Mouse (Mus musculus) megakaryocyte, adult 5-6 weeks (primary cell): ENCODE data around the gene Anks1. TPM values are rescaled to one million over a fixed set of nuclear protein-coding genes. Genes with fewer than 3 reads are reported as not detected.
A peak's percentile ranks its signal among the peaks of the same experiment; 100 is the strongest.

ENCODE experiments used
- ATAC-seq: 2 replicates; pipeline ENCODE4 v1.8.0; 2016; ENCODE audit warnings: mild to moderate bottlenecking, inconsistent platforms; ENCODE audit not compliant: poor library complexity, severe bottlenecking
- total RNA-seq, 2 experiments: library from RNA; stranded (forward) in 1 of 2; stranded (reverse) in 1 of 2; fragments of 153-499, 151-499 nt in 1 of 2; fragments of 221-1000, 200-1000 nt in 1 of 2; gene quantifications; 2 replicates each; pipeline versions ENCODE4 v1.2.3 to v1.2.4; 2015 to 2017

Anks1 gene
- total RNA-seq (2015) (17.9 and 25.9 TPM in 2 replicates), total RNA-seq (2017) (22.6 and 23.6 TPM in 2 replicates)

DNA sequence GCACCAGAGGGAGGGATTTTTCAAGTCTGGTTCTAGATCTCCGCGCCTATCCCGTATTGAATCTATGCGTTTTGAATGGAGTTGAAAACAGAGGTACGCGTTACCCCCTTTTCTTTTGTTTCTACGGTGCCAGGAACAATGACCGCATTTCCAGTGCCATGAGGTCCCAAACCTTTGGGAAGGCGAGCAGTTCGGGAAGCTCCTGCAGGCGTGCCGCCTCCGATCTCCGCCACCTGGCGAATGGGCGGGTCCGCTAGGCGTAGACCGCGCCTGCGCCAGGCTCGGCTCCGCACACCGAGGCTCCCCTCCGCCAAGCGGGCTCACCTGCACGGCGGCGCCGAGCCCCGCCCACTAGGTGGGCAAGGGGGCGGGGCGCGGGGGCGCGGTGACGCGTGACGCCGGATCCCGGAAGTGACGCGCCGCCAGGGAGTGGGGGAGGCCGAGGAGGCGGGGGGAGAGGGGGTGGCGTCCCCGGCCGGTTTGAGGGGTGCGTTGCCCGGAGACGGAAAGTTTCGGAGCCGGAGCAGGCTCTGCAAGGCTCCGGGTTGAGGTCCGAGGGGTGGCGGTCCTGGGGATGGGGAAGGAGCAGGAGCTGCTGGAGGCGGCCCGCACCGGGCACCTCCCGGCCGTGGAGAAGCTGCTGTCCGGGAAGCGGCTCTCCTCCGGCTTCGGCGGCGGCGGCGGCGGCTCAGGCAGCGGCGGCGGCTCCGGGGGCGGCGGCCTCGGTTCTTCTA, at the start of gene Anks1:
Gene Anks1 (plus strand): TSS at position 419 of the 734 bp plus-strand sequence.
- peak; percentile 74 for ATAC-seq

DNA sequence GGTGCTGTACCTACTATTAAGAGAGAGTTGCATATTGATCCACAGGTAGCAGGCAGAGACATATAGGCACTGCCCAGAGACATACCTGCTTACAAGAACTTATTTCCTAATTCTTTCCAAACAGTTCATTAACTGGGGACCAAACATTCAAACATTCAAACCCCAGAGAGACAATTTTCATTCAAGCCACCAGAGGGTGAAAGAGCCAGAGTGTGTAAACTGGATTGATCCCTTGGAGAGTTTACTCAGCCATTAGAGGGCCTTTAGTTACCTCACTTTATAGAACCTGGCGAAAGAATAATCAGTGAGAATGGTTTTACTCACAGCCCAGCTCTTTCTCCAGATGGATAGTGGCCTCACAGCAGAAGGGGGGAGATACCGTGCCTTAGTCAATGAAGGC, 43.6 kb upstream of the Anks1 start:
- ATAC-seq, result no peak

DNA sequence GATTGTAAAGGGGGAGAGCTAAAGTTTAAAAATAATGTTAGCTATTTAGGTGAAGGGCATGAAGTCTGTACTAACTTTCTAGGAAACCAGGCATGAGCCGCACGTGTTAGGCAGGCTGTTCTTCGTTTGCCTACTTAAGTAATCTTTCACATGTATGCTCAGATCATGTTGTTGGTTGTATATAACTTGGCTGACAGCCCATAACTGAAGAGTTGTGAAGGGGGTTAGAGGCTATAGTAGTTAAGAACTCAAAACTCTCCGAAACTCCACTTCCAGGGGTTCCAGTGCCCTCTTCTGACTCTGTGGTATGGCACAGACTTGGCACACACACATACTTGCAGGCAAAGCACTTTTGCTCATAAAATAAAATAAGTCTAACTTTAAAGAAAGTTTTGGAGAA, 42.4 kb upstream of the Anks1 start:
- ATAC-seq, result no peak

DNA sequence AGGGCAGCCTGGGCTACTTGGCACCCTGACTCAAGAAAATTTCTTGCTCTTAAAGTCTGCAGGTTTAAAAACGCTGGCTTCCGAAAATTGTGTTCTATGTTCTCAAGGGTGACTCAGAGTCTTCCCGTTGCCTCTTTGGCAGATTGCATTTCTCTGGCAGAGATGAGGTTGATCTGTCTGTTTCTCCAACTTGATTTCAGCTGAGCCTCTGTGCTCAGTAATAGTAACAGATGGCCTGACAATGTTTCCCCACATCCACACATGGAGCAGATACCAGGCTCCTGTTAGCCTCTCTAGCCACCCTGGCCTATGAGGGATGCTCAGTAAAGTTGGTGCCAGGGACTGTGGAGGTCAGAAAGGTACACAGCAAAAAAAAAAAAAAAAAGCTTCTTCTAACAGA, 37.3 kb upstream of the Anks1 start:
- no peak for ATAC-seq

DNA sequence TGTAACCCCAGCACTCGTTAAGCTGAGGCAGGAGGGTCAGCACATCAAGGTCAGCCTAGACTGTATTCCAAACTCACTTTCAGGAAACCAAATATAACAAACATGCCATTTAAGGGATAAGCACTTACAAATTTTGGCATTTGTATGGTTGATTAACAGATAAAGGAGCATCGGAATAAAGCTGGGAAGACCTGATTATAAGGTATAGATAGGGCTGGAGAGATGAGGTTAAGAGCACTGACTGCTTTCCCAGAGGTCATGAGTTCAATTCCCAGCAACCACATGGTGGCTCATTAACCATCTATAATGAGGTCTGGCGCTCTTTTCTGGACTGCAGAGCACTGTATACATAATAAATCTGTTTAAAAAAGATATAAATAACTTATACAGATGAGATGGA, 35.5 kb upstream of the Anks1 start:
- ATAC-seq, result no peak

DNA sequence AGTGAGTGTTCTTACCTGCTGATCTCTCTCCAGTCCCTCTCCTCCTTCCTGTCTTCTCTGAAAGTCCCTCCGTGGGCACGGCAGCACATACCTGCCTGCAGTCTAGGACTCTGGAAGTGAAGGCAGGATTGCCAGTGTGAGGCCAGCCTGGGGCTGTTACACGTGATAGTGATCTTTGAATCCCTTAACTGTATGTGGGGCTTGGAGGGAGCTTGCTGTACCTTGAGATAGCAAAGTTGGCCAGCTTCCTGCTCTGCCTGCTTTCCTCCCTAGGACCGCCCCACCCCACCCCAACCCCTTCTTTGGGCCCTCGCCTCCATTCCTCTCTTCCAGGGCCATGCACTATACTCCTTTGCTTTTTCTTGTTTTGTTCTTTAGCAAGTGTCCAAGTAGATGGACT, 34.6 kb upstream of the Anks1 start:
- ATAC-seq, result no peak

DNA sequence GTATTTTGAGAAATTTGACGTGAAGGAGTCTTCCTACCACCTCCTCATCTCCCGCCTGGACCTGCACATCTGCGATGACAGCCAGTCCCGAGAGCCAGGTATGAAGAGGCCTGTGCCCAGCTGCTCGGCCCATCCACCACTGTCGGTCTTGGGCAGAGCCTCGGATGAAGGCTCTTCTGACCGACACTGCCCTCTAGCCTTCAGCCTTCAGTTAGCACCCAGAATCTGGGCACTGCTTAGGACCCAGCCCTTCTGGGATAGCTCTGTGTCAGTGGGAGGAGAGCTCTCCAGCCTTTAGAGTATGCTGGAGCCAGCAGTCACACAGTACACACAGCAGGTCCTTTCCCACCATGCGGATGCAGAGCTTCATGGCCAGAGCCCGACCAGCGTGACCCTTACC, 27.6 kb upstream of the Anks1 start:
- ATAC-seq, result no peak

DNA sequence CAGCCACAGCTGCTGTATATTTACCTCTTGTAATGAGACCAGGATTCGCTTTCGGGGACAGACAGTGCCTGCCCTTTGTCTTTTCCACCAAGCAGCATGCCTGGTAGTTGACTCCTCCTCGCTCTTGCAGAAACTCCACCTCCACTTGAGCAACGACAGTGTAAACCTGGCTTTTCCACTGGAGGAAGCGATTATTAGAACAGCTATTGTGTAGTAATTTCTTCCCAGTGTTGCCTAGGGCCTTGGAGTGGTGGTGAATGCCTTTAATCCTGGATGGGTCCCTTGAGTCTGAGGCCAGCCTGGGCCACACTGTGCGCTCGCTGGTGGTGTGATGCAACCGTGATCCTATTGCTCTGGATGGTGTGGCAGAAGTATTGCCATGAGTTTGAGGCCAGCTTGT, 26.0 kb upstream of the Anks1 start:
- ATAC-seq, result no peak

DNA sequence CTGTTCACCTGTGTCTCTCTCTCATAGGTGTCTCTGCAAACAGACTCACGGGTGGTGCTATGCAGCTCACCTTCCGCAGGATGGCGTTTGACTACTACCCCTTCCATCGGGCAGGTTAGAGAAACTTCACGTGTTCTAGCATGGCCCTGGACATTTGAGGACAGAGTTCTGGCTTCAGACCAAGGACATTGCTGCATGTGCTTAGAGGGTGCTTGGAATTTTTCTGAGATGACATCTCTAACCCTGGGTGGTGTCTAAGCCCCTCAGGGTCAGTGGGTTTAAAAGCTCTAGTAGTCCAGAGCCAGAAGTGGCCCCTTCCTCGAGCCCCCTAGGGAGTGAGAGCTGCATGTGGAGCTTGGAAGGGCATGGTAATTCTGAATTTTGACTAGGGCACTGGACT, 25.1 kb upstream of the Anks1 start:
- no peak for ATAC-seq

DNA sequence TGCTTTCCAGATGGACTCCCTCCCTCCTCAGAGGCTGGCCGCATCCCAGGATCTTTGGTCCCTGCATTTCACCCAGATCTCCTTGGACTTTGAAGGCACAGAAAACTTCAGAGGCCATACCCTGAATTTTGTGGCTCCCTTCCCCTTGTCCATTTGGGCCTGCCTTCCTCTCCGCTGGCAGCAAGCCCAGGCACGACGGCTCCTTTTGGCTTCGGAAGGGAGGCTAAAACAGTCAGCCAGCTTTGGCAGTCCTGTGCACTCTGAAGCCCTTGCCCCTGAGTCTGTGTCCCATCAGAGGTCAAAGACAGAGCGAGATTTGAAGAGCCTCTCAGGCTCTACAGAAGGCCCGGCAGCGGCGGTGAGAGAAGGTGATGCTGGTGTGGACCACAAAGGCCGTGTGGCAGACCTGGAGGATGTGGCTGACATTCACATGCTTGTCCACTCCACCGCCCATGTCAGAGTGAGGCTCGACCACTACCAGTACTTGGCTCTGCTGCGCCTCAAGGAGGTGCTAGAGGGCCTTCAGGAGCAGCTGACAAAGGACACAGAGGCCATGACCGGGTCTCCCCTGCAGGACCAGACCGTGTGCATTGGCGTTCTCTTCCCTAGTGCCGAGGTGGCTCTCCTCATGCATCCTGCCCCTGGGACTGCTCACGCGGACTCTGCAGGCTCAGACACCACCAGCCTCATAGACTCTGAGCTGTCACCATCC, 22.5 kb upstream of the Anks1 start:
- ATAC-seq, result no peak

DNA sequence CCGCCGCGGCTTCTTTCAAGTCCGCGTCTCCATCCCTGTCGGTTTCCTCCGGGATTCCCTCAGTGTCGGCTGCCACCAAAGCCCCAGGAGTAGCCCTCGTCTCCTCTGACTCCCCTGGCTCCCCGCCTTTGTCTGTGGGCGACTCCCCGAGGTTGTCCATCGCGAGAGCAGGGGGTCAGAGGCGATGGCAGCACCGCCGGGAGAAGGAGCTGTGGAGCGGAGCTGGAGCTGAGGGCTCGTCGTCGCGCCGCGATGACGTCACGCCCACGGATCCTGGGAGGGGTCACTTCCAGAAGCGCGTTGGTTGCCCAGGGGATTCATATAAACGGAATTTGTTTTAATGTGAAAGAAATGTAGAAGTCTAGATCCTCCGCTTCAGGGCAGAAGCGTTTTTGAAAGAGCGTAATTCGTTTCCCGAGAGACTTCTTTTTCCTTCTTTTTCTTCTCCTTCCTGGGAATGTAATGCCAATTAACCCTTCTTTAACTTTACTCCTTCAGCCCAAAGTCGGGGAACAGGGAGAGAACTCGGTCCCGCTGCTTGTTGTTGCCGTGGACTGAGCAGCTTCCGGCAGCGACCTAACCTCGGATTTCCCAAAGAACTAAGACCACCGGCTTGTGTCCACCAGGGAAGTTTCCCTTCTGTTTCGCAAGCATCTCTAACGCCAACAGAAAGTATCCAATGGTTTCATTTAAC, 1.4 kb upstream of the Anks1 start:
- ATAC-seq, result peak; percentile 71

DNA sequence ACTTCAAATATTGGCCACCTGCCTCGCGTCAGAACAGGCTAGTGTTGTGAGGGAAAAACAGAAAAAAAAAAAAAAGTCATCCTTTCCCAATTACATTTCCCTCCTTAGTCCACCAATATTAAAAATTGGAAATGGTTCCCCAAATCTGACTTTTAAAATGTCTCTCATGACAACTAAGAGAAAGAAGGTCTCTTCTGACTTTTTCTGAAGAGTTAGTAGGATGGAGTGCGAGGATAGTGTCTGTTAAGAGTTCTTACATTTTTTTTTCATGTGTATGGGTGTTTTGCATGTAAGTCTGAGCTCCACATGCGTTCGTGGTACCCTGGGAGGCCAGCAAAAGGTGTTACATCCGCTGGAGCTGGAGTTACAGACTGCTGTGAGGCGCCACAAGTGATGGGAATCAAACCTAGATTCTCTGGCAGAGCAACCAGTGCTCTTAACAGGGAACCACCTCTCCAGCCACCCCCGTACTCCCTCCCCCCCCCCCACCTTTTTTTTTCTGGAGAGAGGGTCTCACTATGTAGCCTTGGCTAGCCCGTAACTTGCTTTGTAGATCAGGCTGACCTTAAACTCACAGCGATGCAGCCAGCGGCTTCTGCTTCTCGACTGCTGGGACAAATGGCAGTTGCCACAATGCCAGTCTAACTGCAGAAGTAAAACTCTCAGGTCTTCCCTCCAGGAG, 759 bp upstream of the Anks1 start:
- ATAC-seq, result no peak

DNA sequence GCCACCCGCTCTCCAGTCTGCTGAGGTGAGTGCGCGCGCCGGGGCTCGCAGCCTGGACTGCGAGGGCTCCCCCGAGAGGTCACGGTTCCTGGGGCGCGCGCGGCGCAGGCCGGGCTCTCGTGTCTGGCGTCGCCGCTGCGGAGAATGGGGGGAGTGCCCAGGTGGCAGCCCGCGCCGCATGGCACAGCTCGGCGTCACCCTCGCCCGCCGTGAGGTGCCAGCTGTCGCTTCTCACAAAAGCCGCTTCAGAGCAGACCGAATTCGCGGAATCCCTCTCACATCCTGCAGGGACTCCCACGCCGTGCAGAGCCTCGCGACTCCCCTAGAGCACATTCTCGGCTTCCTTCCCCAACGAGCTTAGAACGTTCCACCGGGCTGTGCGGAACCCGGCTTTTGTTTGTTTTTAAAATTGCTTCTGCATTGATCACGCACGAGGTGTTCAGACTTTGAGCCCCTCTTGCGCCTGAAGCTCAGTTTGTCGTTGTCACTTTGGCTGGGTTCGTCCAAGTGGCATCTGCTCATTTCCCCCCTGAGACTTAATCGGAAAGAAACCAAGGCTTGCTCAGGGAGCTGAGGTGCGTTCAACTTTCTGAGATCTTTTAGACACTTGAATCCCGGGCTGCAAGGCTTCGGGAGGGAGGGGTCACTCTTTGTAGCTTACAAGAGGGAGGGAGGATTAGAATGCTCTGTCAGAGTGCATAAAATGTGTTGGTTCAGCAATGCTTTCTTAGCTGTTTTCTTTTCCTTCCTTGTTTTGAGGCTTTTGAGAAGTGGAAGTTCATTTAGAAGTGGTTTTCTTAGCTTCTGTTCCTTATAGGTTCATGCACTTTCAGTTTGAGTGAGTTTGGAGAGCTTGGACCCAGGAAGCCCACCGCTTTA, 755 bp downstream of the Anks1 start, which contains the start of gene Taf11:
Gene Taf11 (minus strand): TSS at position 223 of the 879 bp plus-strand sequence.
- 0 out of 2 replicates have a peak, but pooled peaks have one; percentile 13 for ATAC-seq

DNA sequence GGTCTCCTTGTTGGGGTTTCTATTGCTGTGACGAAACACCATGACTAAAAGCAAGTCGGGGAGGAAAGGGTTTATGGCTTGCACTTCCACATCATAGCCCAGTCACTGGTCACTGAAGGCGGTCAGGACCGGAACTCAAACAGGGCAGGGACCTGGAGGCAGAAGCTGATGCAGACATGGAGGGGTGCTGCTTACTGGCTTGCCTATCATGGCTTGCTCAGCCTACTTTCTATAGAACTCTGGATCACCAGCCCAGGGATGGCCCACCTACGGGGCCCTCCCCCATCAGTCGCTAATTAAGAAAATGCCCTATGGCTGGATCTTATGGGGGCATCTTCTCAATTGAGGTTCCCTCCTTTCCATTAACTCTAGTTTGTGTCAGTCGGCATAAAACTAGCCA, 2.3 kb downstream of the Anks1 start:
- ATAC-seq, result no peak

DNA sequence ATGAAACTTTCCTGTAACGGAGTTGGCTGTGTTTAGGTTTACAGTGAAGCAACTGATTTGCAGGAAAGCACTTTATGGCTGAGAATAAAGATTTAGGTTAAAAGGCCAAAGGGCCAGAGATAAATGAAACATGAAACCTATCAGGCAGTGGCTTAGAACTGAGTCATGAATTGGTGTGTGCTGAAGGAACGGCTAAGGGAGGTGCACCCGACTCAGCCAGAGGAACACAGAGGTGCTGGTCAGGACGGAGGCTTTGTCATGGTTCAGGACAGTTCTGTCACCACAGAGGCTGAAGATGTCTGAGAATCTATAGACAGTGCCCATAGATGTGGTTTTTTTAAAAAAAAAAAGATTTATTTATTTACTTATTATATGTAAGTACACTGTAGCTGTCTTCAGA, 5.6 kb downstream of the Anks1 start:
- no peak for ATAC-seq

DNA sequence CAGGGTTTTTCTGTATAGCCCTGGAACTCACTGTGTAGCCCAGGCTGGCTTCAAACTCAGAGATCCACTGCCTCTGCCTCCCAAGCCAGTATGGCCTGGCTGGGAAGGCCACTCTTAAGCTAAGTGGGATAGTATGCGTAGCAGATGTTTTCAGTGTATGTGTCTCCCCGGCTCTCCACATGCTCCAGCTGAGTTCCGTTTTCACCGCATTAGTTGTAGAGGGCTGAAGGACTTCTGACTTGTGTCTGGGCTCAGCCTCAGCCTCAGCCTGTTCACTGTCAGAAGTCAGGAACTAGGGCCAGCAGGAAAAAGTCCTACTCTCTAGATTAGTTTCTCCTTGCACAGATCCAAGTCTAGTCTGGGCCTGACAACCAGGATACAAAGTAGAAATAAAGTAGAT, 7.3 kb downstream of the Anks1 start:
- ATAC-seq, result no peak

DNA sequence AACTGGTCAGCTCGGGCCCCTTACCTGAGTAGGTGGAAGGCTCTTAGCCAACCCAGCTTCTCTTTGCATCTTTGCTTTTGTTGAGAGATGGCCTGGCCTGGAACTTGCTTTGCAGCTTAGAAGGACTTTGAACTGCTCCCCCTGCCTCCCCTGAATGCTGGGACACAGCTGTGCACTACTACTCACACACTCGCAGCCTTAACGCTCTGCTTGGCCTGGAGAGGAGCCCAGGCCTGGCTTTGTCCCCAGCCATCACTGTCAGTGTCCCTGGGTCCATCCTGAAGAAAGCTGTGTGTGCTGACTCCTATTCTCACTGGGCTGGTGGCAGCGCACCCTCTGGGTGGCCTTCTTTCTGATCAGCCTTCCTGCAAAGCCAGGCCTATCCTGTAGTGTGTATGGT, 11.6 kb downstream of the Anks1 start:
- ATAC-seq, result no peak

DNA sequence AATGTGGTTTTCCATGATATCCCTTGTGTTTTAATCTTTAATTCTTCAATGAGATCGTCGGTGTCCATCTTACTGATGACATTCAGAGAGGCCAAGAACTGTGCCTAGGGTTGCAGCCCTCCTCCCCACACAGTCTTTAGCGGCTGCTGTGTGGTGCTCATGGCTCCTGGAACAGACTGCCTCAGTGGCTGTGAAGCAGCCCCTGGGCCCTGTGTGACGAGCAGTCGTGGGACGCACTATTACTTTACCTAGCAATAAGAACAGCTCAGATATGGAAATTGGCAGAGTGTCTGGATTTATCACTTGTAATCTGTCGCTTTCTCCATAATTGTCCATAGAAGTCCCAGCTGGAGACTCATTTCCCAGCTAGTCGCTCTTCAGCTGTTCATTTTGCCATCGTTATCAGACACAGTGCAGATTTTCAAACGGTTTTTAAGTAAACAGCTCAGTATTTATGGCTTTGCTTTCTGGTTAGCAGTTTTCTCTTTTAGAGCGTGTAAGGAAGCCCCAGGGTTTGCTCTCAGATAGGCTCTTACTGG, 13.1 kb downstream of the Anks1 start:
- ATAC-seq, result no peak

DNA sequence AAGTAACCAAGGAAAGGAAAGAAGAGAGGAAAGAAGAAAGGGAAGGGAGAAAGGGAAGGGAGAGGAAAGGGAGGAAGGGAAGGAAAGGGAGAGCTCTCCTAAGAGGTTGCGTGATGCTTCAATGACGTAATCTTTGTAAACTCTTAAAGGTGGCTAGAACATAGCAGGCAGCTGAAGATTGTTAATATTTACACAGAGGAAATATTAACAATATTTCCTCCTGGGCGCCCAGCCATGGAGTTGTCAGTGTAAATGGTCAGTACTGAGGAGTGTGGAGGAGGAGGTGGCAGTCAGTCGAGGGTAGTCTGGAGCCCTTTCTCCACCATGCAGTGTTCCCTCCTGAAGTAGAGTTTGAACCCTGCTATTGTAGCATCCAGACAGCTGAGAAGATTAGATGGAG, 15.9 kb downstream of the Anks1 start:
- ATAC-seq, result no peak

DNA sequence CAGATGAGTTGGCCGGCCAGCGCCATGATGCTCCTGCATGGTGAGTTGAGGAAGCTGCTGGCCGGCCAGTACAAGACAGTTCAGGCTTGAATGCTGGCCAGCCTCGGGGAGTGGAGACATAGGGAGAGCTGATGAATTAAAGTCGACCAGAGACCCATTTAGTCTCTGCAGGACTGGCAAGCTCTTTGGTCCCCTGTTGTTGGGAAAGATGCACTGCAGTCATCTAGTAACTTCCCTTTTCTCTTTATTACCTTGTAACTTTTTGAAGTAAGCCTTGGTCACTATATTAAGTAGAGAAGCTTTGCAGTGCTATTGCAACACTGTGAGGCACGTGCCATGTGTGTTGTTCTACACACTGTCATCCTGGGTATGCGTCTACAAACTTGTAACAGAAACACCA, 16.4 kb downstream of the Anks1 start:
- peak; percentile 96 for ATAC-seq
